Mouse (Mus musculus): Measurements from ENCODE around the gene Arl11. TPM values are rescaled to one million over a fixed set of nuclear protein-coding genes. Genes with fewer than 3 reads are reported as not detected.

The Arl11 gene
- total and polyA plus RNA-seq, 3 experiments, result 0.12 to 0.68 TPM; not detected in 1

DNA sequence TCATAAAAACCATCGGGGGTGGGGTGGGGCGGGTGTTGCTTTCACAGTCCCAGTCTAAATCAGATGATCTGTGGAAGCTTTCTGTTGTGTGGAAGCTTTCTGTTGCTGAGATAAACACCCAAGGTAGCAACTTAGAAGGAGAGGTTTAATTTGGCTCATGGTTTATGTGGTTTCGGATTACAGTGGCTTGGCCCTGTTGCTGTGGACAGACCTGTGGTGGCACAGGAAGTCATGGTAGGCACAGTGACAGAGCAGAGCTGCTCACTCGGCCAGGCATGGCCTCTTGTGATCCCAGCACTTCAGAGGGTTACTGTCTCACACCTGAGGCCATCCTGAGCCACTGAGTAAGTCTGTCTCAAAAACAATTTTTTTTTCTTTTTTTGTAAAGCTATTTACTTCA lies 29.8 kb downstream of the Arl11 start:
- Histone ChIP-seq H3K27ac (ENCODE audit: control insufficient read depth, low read depth, low read length) (no peak overlapping the region), H3K4me3 (ENCODE audit: control insufficient read depth in 1 of 2, insufficient read depth in 1 of 2, low read depth in 2 of 2, low read length in 2 of 2) (no peak overlapping the region), H3K9ac (ENCODE audit: control insufficient read depth, low read depth, low read length, poor library complexity, severe bottlenecking) (no peak overlapping the region), H3K79me2 (ENCODE audit: control insufficient read depth, insufficient read depth, low read length, poor library complexity) (no peaks in the 10 kb centered on the region), H3K36me3 (ENCODE audit: control insufficient read depth in 1 of 2, insufficient read depth in 2 of 2, low read length in 2 of 2) (no peaks in the 10 kb centered on the region), H3K27me3 (ENCODE audit: control insufficient read depth in 1 of 2, insufficient read depth in 2 of 2, low read length in 2 of 2) (no peaks in the 10 kb centered on the region), H3K9me3 (replicated peaks; ENCODE audit: insufficient read depth, low read length) (no peaks in the 10 kb centered on the region), H3K4me1 (ENCODE audit: control insufficient read depth in 1 of 2, insufficient read depth in 2 of 2, low read length in 2 of 2) (no peaks in the 10 kb centered on the region)
- DNase-seq (ENCODE audit: low read depth, low spot score), result no peak
- TF ChIP-seq POLR2AphosphoS5 (IDR thresholded peaks at IDR 0.05; ENCODE audit: borderline replicate concordance, low read depth, low read length) (no peak), TBP (IDR thresholded peaks at IDR 0.05; ENCODE audit: low read depth, low read length) (no peak)

DNA sequence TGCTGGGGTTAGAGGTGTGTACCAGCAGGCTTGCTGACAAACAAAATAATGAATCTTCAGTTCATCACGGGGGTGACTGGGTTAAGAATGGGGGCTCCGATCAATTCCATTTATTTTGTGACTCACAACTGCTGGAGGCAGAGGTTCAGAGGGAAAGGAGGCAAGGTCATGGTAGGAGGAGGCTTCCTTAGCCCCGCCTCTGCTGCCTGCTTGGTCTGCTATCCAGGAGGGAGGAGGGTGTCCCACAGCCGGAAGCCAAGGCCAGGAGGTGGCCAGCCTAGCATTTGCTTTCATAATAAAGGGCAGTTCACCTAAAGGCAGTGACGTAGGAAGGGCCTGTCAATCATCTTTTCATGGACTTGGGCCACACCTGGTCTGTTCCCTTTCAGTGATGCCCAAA lies 35.0 kb downstream of the Arl11 start:
- Histone ChIP-seq H3K27ac (ENCODE audit: control insufficient read depth, low read depth, low read length) (no peak overlapping the region), H3K9ac (ENCODE audit: control insufficient read depth, low read depth, low read length, poor library complexity, severe bottlenecking) (no peak overlapping the region), H3K4me1 (ENCODE audit: control insufficient read depth in 1 of 2, insufficient read depth in 2 of 2, low read length in 2 of 2) (no peaks in the 10 kb centered on the region), H3K4me3 (ENCODE audit: control insufficient read depth in 1 of 2, insufficient read depth in 1 of 2, low read depth in 2 of 2, low read length in 2 of 2) (no peak overlapping the region), H3K27me3 (ENCODE audit: control insufficient read depth in 1 of 2, insufficient read depth in 2 of 2, low read length in 2 of 2) (no peaks in the 10 kb centered on the region), H3K36me3 (ENCODE audit: control insufficient read depth in 1 of 2, insufficient read depth in 2 of 2, low read length in 2 of 2) (no peaks in the 10 kb centered on the region), H3K79me2 (ENCODE audit: control insufficient read depth, insufficient read depth, low read length, poor library complexity) (no peaks in the 10 kb centered on the region), H3K9me3 (replicated peaks; ENCODE audit: insufficient read depth, low read length) (no peaks in the 10 kb centered on the region)
- TF ChIP-seq MYB (IDR thresholded peaks at IDR 0.05; ENCODE audit: low read depth, low read length) (no peak), NRF1 (IDR thresholded peaks at IDR 0.05; ENCODE audit: insufficient read depth, low read depth, low read length, poor library complexity, severe bottlenecking) (no peak), USF1 (IDR thresholded peaks at IDR 0.05; ENCODE audit: low read depth, low read length) (no peak), POLR2A (IDR thresholded peaks at IDR 0.05; ENCODE audit: control insufficient read depth in 1 of 2, insufficient read depth in 1 of 2, low read depth in 1 of 2, low read length in 2 of 2, poor library complexity in 1 of 2) (no peak), NELFE (IDR thresholded peaks at IDR 0.05; ENCODE audit: low read depth, low read length) (no peak), EP300 (IDR thresholded peaks at IDR 0.05; ENCODE audit: low read depth in 1 of 2, low read length in 2 of 2) (no peak), TCF12 (IDR thresholded peaks at IDR 0.05; ENCODE audit: low read depth, low read length) (no peak), MAZ (IDR thresholded peaks at IDR 0.05; ENCODE audit: low read depth, low read length) (no peak), BHLHE40 (IDR thresholded peaks at IDR 0.05; ENCODE audit: borderline replicate concordance, low read depth, low read length) (no peak), CHD2 (IDR thresholded peaks at IDR 0.05; ENCODE audit: low read length) (no peak), UBTF (IDR thresholded peaks at IDR 0.05; ENCODE audit: borderline replicate concordance, insufficient read depth, low read depth, low read length) (no peak), GATA1 (IDR thresholded peaks at IDR 0.05; ENCODE audit: low read depth, low read length) (no peak), POLR2AphosphoS2 (IDR thresholded peaks at IDR 0.05; ENCODE audit: low read length) (no peak), ZC3H11A (IDR thresholded peaks at IDR 0.05; ENCODE audit: low read depth, low read length) (no peak)
- DNase-seq (ENCODE audit: low read depth, low spot score), result no peak
